Mouse (Mus musculus) embryonic facial prominence, embryonic 12.5 days (tissue): Measurements from ENCODE around the gene Mgarp. TPM values are rescaled to one million over a fixed set of nuclear protein-coding genes. Genes with fewer than 3 reads are reported as not detected.
"Not testable (repeated sequence)": the region's sequence is repeated elsewhere in the genome, so short reads cannot be mapped to it uniquely, and the experiment has no call there.

ENCODE experiments used
- ATAC-seq: fragments of 200-750 bp; cut with Nextera tagmentation; 2 replicates; pipeline ENCODE4 v1.8.0; 2017; ENCODE audit not compliant: insufficient number of reproducible peaks, insufficient read depth, low FRiP score, low TSS enrichment
- H3K27ac ChIP-seq: fragments of 300-500 bp; sonication (generic); 2 replicates; pipeline ENCODE4 v1.5.1; 2016; ENCODE audit warnings: mild to moderate bottlenecking
- H3K27me3 ChIP-seq: fragments of 300-500 bp; sonication (generic); 2 replicates; pipeline ENCODE4 v1.6.1; 2016; ENCODE audit warnings: mild to moderate bottlenecking, moderate library complexity
- H3K36me3 ChIP-seq: fragments of 300-500 bp; sonication (generic); 2 replicates; pipeline ENCODE4 v1.6.1; 2016; ENCODE audit warnings: mild to moderate bottlenecking
- H3K4me1 ChIP-seq: fragments of 300-500 bp; sonication (generic); 2 replicates; pipeline ENCODE4 v1.6.1; 2016
- H3K4me2 ChIP-seq: fragments of 300-500 bp; sonication (generic); replicated peaks from 2 replicates; pipeline ENCODE4 v1.6.1; 2016; ENCODE audit warnings: mild to moderate bottlenecking, moderate library complexity
- H3K4me3 ChIP-seq: fragments of 300-500 bp; sonication (generic); 2 replicates; pipeline ENCODE4 v1.5.1; 2016; ENCODE audit warnings: mild to moderate bottlenecking
- H3K9ac ChIP-seq: fragments of 300-500 bp; sonication (generic); 2 replicates; pipeline ENCODE4 v1.6.1; 2016; ENCODE audit warnings: mild to moderate bottlenecking, moderate library complexity
- H3K9me3 ChIP-seq: fragments of 300-500 bp; sonication (generic); 2 replicates; pipeline ENCODE4 v1.6.1; 2016; ENCODE audit warnings: mild to moderate bottlenecking, moderate library complexity
- WGBS: fragments of 180-500 bp; shearing (Covaris S2); methylation state at CpG from one replicate; pipeline ENCODE4 v1.1.7; 2016; 5-methylcytosine and 5-hydroxymethylcytosine counted together
- polyA plus RNA-seq: library from polyadenylated mRNA; unstranded; fragments of >200 nt; fragmentation: Nextera tagmentation; extraction: Ambion mirVana; gene quantifications from 2 replicates; pipeline ENCODE4 v1.2.1, GENCODE M21; 2016

Mgarp gene
- polyA plus RNA-seq, 1 experiment from 2014 or later, result 12.6 TPM

DNA sequence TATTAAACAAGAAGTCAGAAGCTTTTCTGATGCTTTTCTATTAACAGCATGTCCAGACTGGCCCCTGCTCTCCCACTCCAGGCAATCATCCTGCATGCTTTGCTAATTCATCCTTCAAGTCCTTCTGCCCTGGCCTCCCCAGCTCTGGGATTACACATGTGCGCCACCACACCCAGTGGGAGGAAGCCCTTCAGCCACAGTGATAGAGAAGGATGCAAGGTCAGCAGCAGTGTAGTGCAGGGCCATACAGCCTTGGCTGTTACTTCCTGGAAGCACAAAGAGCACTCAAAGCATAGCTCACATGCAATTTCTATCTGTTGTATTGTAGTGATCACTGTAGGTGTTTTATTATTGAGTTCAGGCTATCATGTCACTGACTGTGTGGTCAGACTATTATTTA is 16.7 kb upstream of the Mgarp start:
- Histone ChIP-seq H3K4me3 (no peak overlapping the region), H3K27me3 (no peaks in the 10 kb centered on the region), H3K4me1 (peaks cover 12% of the 10 kb centered on the region), H3K9ac (no peak overlapping the region), H3K27ac (no peak overlapping the region), H3K9me3 (no peaks in the 10 kb centered on the region), H3K36me3 (no peaks in the 10 kb centered on the region), H3K4me2 (no peak overlapping the region)
- 90% methylated on average over 1 of the region's 1 CpGs for WGBS
- no peak for ATAC-seq

DNA sequence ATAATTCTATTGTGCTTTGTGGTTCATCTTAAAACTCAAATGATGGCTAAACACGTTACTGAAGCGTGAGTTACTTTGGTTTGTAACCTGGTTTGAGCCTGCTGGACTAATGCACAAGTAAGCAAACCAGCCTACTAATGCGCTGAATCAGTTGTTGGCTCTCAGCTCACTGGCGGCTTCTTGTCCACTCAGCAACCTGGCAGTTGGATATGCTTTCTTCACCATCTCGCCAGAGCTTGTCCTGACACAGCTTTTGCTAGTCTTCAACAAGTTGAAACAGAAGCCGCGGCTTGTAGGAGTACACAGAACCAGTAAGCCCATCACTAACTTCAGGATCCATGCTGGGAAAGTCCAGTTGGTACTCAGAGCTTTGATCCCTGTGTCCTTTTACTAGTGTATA is 15.9 kb upstream of the Mgarp start:
- H3K36me3 ChIP-seq, result no peaks in the 10 kb centered on the region

DNA sequence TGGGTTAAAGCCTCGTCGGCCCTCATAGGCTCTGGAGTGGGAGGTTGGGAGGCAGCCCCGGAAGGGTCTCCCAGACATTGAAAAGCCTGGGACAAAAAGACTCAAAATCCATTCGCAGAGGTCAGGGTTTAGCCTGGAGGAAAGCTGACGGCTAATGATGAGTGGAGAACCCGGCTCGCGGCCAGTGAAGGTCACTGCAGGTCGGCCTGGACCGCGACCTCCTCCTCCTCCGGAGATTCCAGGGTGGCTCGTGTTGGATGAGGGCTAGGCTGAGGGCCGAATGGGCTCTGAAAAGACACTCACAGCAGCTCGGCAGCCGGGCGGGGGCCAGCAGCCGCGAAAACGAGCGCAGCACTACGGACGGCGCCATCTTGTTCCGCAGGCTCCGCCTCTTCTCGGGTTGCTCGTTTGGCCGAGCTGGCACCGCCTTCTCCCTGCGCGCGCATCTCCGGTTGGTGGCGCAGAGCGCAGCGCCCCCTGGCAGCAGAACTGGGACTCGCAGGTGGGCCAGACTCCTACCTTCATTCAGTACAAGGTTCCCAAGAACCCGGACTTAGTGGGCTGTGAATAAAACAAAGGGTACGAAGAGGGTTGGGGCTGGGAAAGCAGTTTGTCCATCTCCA is 12.1 kb upstream of the Mgarp start, which contains the start of gene Ndufc1:
TSS of gene Ndufc1 (minus strand) at position 428 of the 623 bp plus-strand sequence.
- Histone ChIP-seq H3K36me3 (peaks cover 26% of the 10 kb centered on the region; the same call in 1 of the 2 replicates), H3K4me2 (peak within 1 kb of the TSS; percentile 54), H3K27ac (peak within 1 kb of the TSS; percentile 93), H3K4me3 (peak within 1 kb of the TSS; percentile 70), H3K27me3 (no peaks in the 10 kb centered on the region), H3K9me3 (no peaks in the 10 kb centered on the region), H3K9ac (peak within 1 kb of the TSS; percentile 73), H3K4me1 (no peaks in the 10 kb centered on the region)
- ATAC-seq, result peak; percentile 72
- WGBS, result under 1% methylated on average over 40 of the region's 40 CpGs

More for the DNA sequence above, 15.9 kb upstream of the Mgarp start:
- Histone ChIP-seq H3K4me1 (peaks cover 7% of the 10 kb centered on the region; the same call in 1 of the 2 replicates), H3K27me3 (no peaks in the 10 kb centered on the region), H3K9me3 (no peaks in the 10 kb centered on the region), H3K4me3 (no peak overlapping the region), H3K27ac (no peak overlapping the region), H3K9ac (no peak overlapping the region), H3K4me2 (no peak overlapping the region)
- WGBS, result 87% methylated on average over 7 of the region's 7 CpGs
- ATAC-seq, result no peak

DNA sequence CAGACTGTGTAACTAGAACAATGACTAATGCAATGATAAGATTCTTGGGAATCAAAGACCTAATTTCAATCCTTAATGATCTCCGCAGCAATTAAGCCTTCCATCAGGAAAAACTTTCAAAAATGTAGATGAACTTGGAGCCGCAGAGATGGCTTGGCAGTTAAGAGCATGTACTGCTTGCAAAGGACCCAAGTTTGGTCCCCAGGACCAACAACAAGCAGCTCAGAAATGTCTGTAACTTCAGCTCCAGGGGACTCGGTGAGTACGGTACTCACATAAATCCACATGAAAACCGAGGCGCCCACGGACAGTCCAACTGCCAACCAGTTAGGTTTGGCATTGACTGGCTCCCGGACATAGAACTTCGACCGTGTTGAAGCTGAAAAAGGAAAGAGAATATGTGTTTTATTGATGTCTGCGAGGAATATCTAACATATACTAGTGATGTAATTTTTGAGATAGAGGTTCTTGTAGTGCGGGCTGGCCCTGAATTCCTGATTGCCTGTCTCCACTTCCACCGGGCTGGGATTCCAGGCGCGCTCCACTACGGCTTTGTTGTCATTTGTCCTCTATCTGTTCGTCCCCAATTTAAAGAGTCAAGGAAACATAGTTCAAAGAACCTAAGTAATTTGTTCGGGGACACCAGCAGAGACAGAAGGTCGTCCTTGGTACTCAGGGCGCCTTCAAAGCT is 11.5 kb upstream of the Mgarp start:
- H3K27me3 ChIP-seq, result no peaks in the 10 kb centered on the region
- H3K4me2 ChIP-seq, result peak overlapping the region; percentile 54
- WGBS, result 20% methylated on average over 20 of the region's 20 CpGs
- ATAC-seq, result no peak
- H3K4me1 ChIP-seq, result no peaks in the 10 kb centered on the region
- peak overlapping the region; percentile 70 for H3K4me3 ChIP-seq
- peaks cover 31% of the 10 kb centered on the region for H3K36me3 ChIP-seq
- H3K9ac ChIP-seq, result peak overlapping the region; percentile 73
- H3K9me3 ChIP-seq, result no peaks in the 10 kb centered on the region
- peak overlapping the region; percentile 93 for H3K27ac ChIP-seq

DNA sequence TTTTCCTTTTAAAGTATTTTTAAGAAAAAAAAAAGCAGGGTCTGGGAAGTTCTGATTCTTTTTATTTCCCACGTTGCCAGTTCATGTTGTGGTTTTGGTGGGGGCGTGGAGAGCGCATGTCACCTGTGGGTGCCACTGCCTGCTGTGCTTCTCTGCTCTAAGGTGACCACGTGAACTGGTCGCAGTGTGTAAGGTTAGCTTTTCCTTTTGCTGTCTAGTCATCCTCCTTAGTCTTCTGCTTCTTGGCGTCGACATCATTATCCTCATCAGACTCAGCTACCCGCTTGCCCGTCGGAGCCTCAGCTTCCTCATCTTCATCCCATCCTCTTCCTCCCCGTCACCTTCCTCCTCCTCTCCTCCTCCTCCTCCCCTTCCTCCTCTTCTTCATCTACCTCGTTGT is 6.1 kb upstream of the Mgarp start:
- ATAC-seq, result no peak
- H3K4me2 ChIP-seq, result no peak overlapping the region
- no peak overlapping the region for H3K27ac ChIP-seq
- H3K27me3 ChIP-seq, result peaks cover 9% of the 10 kb centered on the region
- no peaks in the 10 kb centered on the region for H3K9me3 ChIP-seq
- 94% methylated on average over 12 of the region's 12 CpGs for WGBS
- H3K36me3 ChIP-seq, result peaks cover 37% of the 10 kb centered on the region
- no peaks in the 10 kb centered on the region for H3K4me1 ChIP-seq
- H3K4me3 ChIP-seq, result no peak overlapping the region
- no peak overlapping the region for H3K9ac ChIP-seq

DNA sequence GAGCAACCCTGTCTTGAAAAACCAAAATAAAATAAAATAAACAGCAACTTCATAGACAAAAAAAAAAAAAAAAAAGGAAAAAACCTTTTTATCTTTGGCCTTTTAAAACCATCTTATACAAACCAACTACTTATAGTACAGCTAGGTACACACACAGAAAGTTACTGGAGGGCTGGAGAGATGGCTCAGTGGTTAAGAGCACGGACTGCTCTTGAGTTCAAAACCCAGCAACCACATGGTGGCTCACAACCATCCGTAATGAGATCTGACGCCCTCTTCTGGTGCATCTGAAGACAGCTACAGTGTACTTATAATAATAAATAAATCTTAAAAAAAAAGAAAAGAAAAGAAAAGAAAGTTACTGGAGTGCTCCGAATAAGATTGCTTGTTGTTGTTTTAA is 5.5 kb upstream of the Mgarp start:
- Histone ChIP-seq H3K36me3 (peaks cover 36% of the 10 kb centered on the region), H3K27me3 (peaks cover 12% of the 10 kb centered on the region)
- ATAC-seq, H3K4me2 ChIP-seq, H3K27ac ChIP-seq, H3K9me3 ChIP-seq, H3K9ac ChIP-seq, H3K4me1 ChIP-seq, H3K4me3 ChIP-seq: not testable (repeated sequence)
- WGBS, result 63% methylated on average over 4 of the region's 4 CpGs

DNA sequence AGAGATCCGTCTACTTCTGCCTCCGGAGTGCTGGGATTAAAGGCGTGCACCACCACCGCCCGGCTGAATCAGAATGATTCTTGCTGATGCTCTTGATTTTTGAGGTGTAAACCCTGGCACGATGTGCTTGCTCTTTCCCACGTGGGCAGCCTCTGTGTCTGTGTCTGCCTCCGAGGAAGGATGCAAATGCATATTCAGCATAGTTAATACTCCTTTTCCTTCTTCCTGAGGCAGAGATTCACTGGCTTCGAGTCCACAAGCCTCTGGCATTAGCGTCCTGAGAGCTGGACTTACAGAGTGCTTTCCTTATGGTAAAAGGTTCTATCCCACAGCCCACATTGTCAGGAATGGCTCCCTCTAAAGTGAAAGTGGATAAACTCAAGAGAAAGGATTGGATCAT is 4.1 kb upstream of the Mgarp start:
- Histone ChIP-seq H3K9ac (no peak overlapping the region), H3K4me1 (no peaks in the 10 kb centered on the region), H3K4me2 (no peak overlapping the region), H3K27ac (no peak overlapping the region), H3K36me3 (peaks cover 24% of the 10 kb centered on the region), H3K4me3 (no peak overlapping the region), H3K27me3 (peaks cover 21% of the 10 kb centered on the region), H3K9me3 (no peaks in the 10 kb centered on the region)
- ATAC-seq, result no peak
- 78% methylated on average over 10 of the region's 10 CpGs for WGBS

DNA sequence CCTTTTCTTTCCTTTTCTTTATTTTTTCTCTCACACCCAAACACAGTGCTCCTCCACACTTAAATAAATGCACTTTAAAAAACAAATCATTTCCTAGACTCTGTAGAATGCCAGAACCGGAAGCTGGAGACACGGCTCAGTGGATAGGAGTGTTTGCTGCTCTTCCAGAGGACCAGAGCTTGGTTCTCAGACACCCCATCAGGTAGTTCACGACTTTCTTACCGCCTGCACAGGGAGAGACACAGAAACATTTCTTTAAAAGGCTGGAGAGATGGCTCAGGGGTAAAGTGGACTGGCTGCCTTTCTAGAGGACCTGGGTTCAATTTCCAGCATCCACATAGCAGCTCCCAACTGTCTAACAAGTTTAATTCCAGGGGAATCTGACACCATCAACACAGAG is 3.0 kb upstream of the Mgarp start:
- no peak overlapping the region for H3K27ac ChIP-seq
- no peak overlapping the region for H3K4me2 ChIP-seq
- no peaks in the 10 kb centered on the region for H3K4me1 ChIP-seq
- ATAC-seq, result no peak
- peaks cover 31% of the 10 kb centered on the region for H3K27me3 ChIP-seq
- WGBS, result 65% methylated on average over 4 of the region's 4 CpGs
- H3K36me3 ChIP-seq, result peaks cover 19% of the 10 kb centered on the region
- H3K4me3 ChIP-seq, result no peak overlapping the region
- H3K9ac ChIP-seq, result no peak overlapping the region
- H3K9me3 ChIP-seq, result no peaks in the 10 kb centered on the region

DNA sequence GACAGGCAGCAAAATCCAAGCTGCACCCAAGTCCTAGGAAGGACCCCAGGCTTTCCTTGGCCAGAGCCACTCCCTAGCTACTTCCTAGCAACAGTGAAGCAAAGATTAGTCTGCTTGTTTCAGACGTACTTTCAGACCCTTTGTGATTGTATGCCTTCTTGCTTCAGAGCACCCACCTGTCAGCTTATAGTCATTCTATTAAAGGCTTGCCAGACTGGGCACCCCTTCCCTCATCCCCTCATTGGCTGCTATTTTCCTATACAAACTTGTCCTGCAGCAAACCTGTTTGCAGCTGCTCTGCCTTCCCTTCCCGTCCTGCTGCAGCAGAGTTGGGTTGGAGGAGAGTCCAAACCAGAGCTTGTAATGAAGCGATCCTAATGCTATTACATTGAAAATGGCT is 2.1 kb upstream of the Mgarp start:
- H3K4me2 ChIP-seq, result no peak overlapping the region
- peaks cover 31% of the 10 kb centered on the region for H3K27me3 ChIP-seq
- H3K27ac ChIP-seq, result no peak overlapping the region
- WGBS, result 11% methylated on average over 3 of the region's 3 CpGs
- H3K9me3 ChIP-seq, result no peaks in the 10 kb centered on the region
- H3K4me1 ChIP-seq, result no peaks in the 10 kb centered on the region
- H3K36me3 ChIP-seq, result peaks cover 11% of the 10 kb centered on the region
- no peak for ATAC-seq
- no peak overlapping the region for H3K4me3 ChIP-seq
- H3K9ac ChIP-seq, result no peak overlapping the region

DNA sequence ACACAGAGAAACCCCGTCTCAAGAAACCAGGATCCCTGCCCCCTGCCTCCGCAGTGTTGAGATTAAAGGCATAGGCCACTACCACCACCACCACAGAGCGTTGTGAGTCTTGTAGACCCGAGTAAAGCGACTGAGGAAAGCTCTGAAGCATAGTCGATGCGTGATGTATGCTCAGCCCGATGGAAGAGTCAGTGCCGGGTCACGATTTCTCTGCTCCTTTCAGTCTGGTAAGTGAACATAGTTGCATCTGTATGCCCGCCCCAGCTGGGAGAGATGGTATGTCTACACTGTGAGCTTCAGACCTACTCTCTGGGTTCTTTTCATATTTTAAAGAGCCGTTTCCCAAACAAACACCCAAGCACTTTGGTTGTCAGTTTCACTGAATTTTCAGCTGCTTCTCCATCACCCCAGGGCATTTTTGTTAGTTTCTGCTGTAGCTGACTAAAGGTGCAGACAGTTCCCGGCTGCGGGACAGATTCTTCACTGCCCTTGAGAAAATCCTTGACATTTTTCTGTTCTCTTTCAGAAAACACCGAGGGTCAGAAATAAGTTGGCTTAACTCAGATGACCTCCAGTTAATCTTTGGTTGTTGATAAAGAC is 1.3 kb upstream of the Mgarp start:
- Histone ChIP-seq H3K4me1 (no peaks in the 10 kb centered on the region), H3K4me2 (no peak overlapping the region), H3K4me3 (no peak overlapping the region), H3K27ac (no peak overlapping the region), H3K9me3 (no peaks in the 10 kb centered on the region), H3K36me3 (peaks cover 3% of the 10 kb centered on the region), H3K9ac (no peak overlapping the region), H3K27me3 (peaks cover 31% of the 10 kb centered on the region)
- 42% methylated on average over 15 of the region's 15 CpGs for WGBS
- ATAC-seq, result no peak

DNA sequence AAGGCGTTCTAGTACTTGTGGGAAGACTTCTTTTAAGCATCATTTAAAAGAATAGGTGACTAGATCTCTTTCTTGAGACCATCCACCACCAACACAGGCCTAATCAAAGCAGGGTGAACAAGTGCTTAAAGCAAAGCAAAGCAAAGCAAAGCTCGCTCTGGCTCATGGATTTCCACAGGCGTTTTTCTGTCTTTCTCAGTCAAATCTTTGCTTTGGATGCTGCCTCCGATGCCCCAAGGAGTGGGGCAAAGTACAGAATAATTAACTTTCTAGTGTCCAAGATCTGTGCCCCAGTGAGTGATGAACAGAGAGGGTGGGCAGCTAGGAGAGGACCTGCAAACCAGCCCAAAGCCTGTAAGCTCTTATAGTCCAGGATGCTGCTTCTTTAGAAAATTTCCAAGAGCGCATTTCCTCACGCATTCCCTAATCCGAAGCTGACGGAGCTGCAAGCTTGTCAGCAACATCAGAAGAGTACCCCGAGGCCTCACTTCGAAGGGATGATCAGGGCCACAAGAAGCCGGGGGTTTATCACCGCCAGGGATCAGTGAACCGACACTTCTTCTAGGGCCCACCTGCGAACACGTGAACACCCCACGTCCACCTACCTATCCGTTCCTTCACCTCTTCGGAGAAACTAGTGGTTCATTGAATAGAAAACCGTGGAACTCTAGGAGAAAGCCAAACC is 935 bp downstream of the Mgarp start:
- peak overlapping the region; percentile 63 for H3K4me2 ChIP-seq
- H3K27me3 ChIP-seq, result peaks cover 31% of the 10 kb centered on the region
- H3K9me3 ChIP-seq, result no peaks in the 10 kb centered on the region
- no peak overlapping the region for H3K9ac ChIP-seq
- WGBS, result 17% methylated on average over 19 of the region's 19 CpGs
- no peak overlapping the region for H3K27ac ChIP-seq
- no peaks in the 10 kb centered on the region for H3K36me3 ChIP-seq
- no peak for ATAC-seq
- no peaks in the 10 kb centered on the region for H3K4me1 ChIP-seq
- peak overlapping the region; percentile 50 for H3K4me3 ChIP-seq
